Mouse (Mus musculus) midbrain, postnatal 0 days (tissue): ENCODE measurements around the gene Paqr5. TPM values are rescaled to one million over a fixed set of nuclear protein-coding genes. Genes with fewer than 3 reads are reported as not detected.
A peak's percentile ranks its signal among the peaks of the same experiment; 100 is the strongest.

Experiments used
- ATAC-seq: fragments of 200-750 bp; cut with Nextera tagmentation; 2 replicates; pipeline ENCODE4 v1.8.0; 2017; ENCODE audit warnings: moderate number of reproducible peaks, mild to moderate bottlenecking, moderate TSS enrichment, moderate library complexity; ENCODE audit not compliant: low FRiP score
- DNase-seq: peaks from one replicate; pipeline ENCODE4 v3.0.0-alpha.2; 2015; ENCODE audit warnings: low spot score
- H3K27ac ChIP-seq: fragments of 300-500 bp; sonication (generic); 2 replicates; pipeline ENCODE4 v1.5.1; 2014; ENCODE audit warnings: low read depth, mild to moderate bottlenecking, low read length, mixed read lengths
- H3K27me3 ChIP-seq: fragments of 300-500 bp; sonication (generic); 2 replicates; pipeline ENCODE4 v1.6.1; 2014; ENCODE audit warnings: low read length, control low read depth, mixed read lengths; ENCODE audit not compliant: insufficient read depth
- H3K36me3 ChIP-seq: fragments of 300-500 bp; sonication (generic); 2 replicates; pipeline ENCODE4 v1.6.1; 2014; ENCODE audit warnings: low read length, control low read depth, mixed read lengths; ENCODE audit not compliant: insufficient read depth
- H3K4me1 ChIP-seq: fragments of 300-500 bp; sonication (generic); 2 replicates; pipeline ENCODE4 v1.6.1; 2014; ENCODE audit warnings: mild to moderate bottlenecking, control low read depth, antibody characterized with exemption, low read length, mixed read lengths; ENCODE audit not compliant: insufficient read depth
- H3K4me2 ChIP-seq: fragments of 300-500 bp; sonication (generic); 2 replicates; pipeline ENCODE4 v1.6.1; 2014; ENCODE audit warnings: low read depth, mild to moderate bottlenecking, low read length, mixed read lengths; ENCODE audit not compliant: poor library complexity, severe bottlenecking
- H3K4me3 ChIP-seq: fragments of 300-500 bp; sonication (generic); 2 replicates; pipeline ENCODE4 v1.5.1; 2014; ENCODE audit warnings: low read depth, mild to moderate bottlenecking, low read length, moderate library complexity
- H3K9ac ChIP-seq: fragments of 300-500 bp; sonication (generic); replicated peaks from 2 replicates; pipeline ENCODE4 v1.6.1; 2014; ENCODE audit warnings: mild to moderate bottlenecking, low read length, moderate library complexity, mixed read lengths; ENCODE audit not compliant: poor library complexity, severe bottlenecking
- H3K9me3 ChIP-seq: fragments of 300-500 bp; sonication (generic); 2 replicates; pipeline ENCODE4 v1.6.1; 2016; ENCODE audit warnings: low read length, control low read depth
- CTCF ChIP-seq: IDR thresholded peaks from 2 replicates; pipeline ENCODE4 v1.5.1; 2016; ENCODE audit warnings: antibody characterized with exemption, mild to moderate bottlenecking
- WGBS: fragments of 180-500 bp; shearing (Covaris S2); extraction: QIAGEN DNeasy Blood & Tissue Kit; methylation state at CpG from one replicate; pipeline ENCODE4 v1.1.7; 2014; 5-methylcytosine and 5-hydroxymethylcytosine counted together
- polyA plus RNA-seq: library from polyadenylated mRNA; unstranded; fragments of >200 nt; fragmentation: Nextera tagmentation; extraction: Ambion mirVana; gene quantifications from 2 replicates; pipeline ENCODE4 v1.2.1, GENCODE M21; 2015
- total RNA-seq: library from RNA; depleted of rRNA; stranded (reverse); fragments of >200 nt; gene quantifications from 2 replicates; pipeline ENCODE4 v1.2.3, GENCODE M21; 2014

Paqr5 gene
- total and polyA plus RNA-seq, 2 experiments from 2014 or later: 0.11 to 0.27 TPM

GRCm38 (mm10) chr9:62003611-62004010 is 23.0 kb downstream of the Paqr5 start:
- Histone ChIP-seq H3K9me3 (no peaks in the 10 kb centered on the region), H3K4me1 (no peaks in the 10 kb centered on the region), H3K4me2 (no peak overlapping the region), H3K9ac (no peak overlapping the region), H3K4me3 (no peak overlapping the region), H3K27ac (no peak overlapping the region), H3K36me3 (no peaks in the 10 kb centered on the region), H3K27me3 (no peaks in the 10 kb centered on the region)
- TF ChIP-seq CTCF: no peak
- 25% methylated on average over 2 of the region's 2 CpGs for WGBS
- ATAC-seq (no peak), DNase-seq (peak; percentile 47)

- no peak for TF ChIP-seq CTCF
These were observed 26.8 kb downstream of the Paqr5 start for GRCm38 (mm10) chr9:61999653-62000420.

DNA sequence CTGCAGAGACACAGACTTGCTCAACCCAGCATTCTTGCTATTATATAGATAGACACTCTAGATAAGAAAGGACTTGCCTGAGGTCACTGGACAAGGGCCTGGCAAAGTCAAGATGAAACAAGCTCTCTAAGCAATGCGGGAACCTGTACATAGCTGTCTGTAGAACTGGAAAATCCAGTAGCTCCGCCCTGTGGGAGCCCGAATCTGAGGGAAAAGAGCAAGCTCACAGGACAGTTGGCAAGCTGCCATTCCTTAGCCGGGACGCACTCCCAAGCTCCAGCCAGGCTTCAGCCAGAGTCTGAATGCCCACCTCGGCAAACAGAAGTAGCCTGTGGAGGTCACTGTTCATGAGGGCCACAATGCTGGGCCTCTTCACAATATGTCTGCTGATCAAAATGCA is 28.8 kb downstream of the Paqr5 start:
- H3K4me2 ChIP-seq: no peak overlapping the region
- WGBS: 39% methylated on average over 6 of the region's 6 CpGs
- H3K27ac ChIP-seq: no peak overlapping the region
- no peaks in the 10 kb centered on the region for H3K27me3 ChIP-seq
- ATAC-seq (no peak), DNase-seq (peak; percentile 63)
- H3K9me3 ChIP-seq: no peaks in the 10 kb centered on the region
- no peaks in the 10 kb centered on the region for H3K4me1 ChIP-seq
- TF ChIP-seq CTCF: no peak
- no peaks in the 10 kb centered on the region for H3K36me3 ChIP-seq
- no peak overlapping the region for H3K9ac ChIP-seq
- H3K4me3 ChIP-seq: no peak overlapping the region

More at GRCm38 (mm10) chr9:61999653-62000420, 26.8 kb downstream of the Paqr5 start:
- DNase-seq (no peak), ATAC-seq (no peak)
- H3K4me2 ChIP-seq: no peak overlapping the region
- 88% methylated on average over 6 of the region's 6 CpGs for WGBS
- H3K4me1 ChIP-seq: no peaks in the 10 kb centered on the region
- H3K27me3 ChIP-seq: no peaks in the 10 kb centered on the region
- no peak overlapping the region for H3K4me3 ChIP-seq
- no peak overlapping the region for H3K9ac ChIP-seq
- no peaks in the 10 kb centered on the region for H3K36me3 ChIP-seq
- H3K9me3 ChIP-seq: no peaks in the 10 kb centered on the region
- no peak overlapping the region for H3K27ac ChIP-seq

GRCm38 (mm10) chr9:61991158-61991557 is 35.5 kb downstream of the Paqr5 start:
- 71% methylated on average over 4 of the region's 4 CpGs for WGBS
- H3K36me3 ChIP-seq: no peaks in the 10 kb centered on the region
- no peak for ATAC-seq

GRCm38 (mm10) chr9:61990738-61991137 is 35.9 kb downstream of the Paqr5 start:
- Histone ChIP-seq H3K9ac (no peak overlapping the region), H3K27me3 (no peaks in the 10 kb centered on the region), H3K4me2 (no peak overlapping the region), H3K4me3 (no peak overlapping the region), H3K4me1 (no peaks in the 10 kb centered on the region), H3K27ac (no peak overlapping the region), H3K36me3 (no peaks in the 10 kb centered on the region), H3K9me3 (no peaks in the 10 kb centered on the region)
- WGBS: 43% methylated on average over 3 of the region's 3 CpGs
- TF ChIP-seq CTCF: no peak
- ATAC-seq (no peak), DNase-seq (no peak)

More at GRCm38 (mm10) chr9:61991158-61991557, 35.5 kb downstream of the Paqr5 start:
- Histone ChIP-seq H3K27me3 (no peaks in the 10 kb centered on the region), H3K9ac (no peak overlapping the region), H3K27ac (no peak overlapping the region), H3K9me3 (no peaks in the 10 kb centered on the region), H3K4me1 (no peaks in the 10 kb centered on the region), H3K4me3 (no peak overlapping the region), H3K4me2 (no peak overlapping the region)
- TF ChIP-seq CTCF: no peak
- no peak for DNase-seq

DNA sequence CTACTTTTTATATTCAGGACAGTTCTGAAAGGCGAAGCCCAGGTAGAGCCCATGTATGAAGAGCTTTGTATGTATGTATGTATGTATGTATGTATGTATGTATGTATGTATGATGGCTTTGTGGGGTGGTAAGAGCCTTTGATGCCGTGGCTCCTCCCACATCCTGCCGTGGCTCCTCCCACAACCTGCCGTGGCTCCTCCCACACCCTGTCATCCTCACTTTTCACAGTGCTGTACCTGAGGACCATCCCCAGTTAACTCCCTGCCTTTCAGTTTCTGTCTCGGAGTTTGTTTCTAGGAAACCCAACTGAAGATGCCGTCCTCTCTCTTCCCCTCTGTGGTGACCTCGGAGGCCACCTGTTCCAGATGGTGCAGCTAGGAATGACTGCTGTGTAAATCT is 40.6 kb downstream of the Paqr5 start:
- Histone ChIP-seq H3K4me2 (no peak overlapping the region), H3K36me3 (no peaks in the 10 kb centered on the region), H3K9ac (no peak overlapping the region), H3K27ac (no peak overlapping the region), H3K4me3 (no peak overlapping the region), H3K27me3 (no peaks in the 10 kb centered on the region), H3K9me3 (no peaks in the 10 kb centered on the region), H3K4me1 (no peaks in the 10 kb centered on the region)
- no peak for TF ChIP-seq CTCF
- 94% methylated on average over 7 of the region's 7 CpGs for WGBS
- no peak for ATAC-seq
- no peak for DNase-seq
